Mouse (Mus musculus) gastrocnemius, postnatal 10 days (tissue): ENCODE data around the gene Slc25a21. TPM values are rescaled to one million over a fixed set of nuclear protein-coding genes. Genes with fewer than 3 reads are reported as not detected.
"Not testable (repeated sequence)": the region's sequence is repeated elsewhere in the genome, so short reads cannot be mapped to it uniquely, and the experiment has no call there.

ENCODE experiments used
- DNase-seq: peaks from one replicate; pipeline ENCODE4 v3.0.0; 2021; ENCODE audit warnings: mixed read lengths
- long read RNA-seq, 2 experiments: library from polyadenylated mRNA; stranded (forward); transcript quantifications; one replicate each; pipeline ENCODE4 v2.0.0; 2021
- total RNA-seq, 2 experiments: library from RNA; stranded (reverse); gene quantifications; 2 replicates each; pipeline ENCODE4 v1.2.3; 2021

The Slc25a21 gene
- under 1 TPM; 0.35 to 0.54 TPM for total RNA-seq
- long read RNA-seq, experiment 1: 0 reads
- long read RNA-seq, experiment 2: 0 reads

GRCm38 (mm10) chr12:57197363-57198026 lies at the start of gene Slc25a21:
TSS of gene Slc25a21 (minus strand) at chr12:57197472.
- DNase-seq: no peak

- DNase-seq: no peak
Observed at GRCm38 (mm10) chr12:57243671-57244495, 46.6 kb upstream of the Slc25a21 start.

GRCm38 (mm10) chr12:57233386-57233785 lies 36.1 kb upstream of the Slc25a21 start:
- DNase-seq: no peak

GRCm38 (mm10) chr12:57231085-57231875 lies 34.0 kb upstream of the Slc25a21 start:
- no peak for DNase-seq

- DNase-seq: peak; percentile 85
Observed at GRCm38 (mm10) chr12:57230192-57230706, 33.0 kb upstream of the Slc25a21 start, which contains the start of the genes Prps1l3 and Mipol1. TSS of gene Prps1l3 (plus strand) at chr12:57230412. TSS of gene Mipol1 (plus strand) at chr12:57230427.

GRCm38 (mm10) chr12:57229703-57230102 lies 32.4 kb upstream of the Slc25a21 start:
- no peak for DNase-seq

GRCm38 (mm10) chr12:57227776-57228175 lies 30.5 kb upstream of the Slc25a21 start:
- no peak for DNase-seq

- DNase-seq: no peak
Observed at GRCm38 (mm10) chr12:57226411-57226810, 29.1 kb upstream of the Slc25a21 start.

GRCm38 (mm10) chr12:57212463-57212862 lies 15.2 kb upstream of the Slc25a21 start:
- DNase-seq: not testable (repeated sequence)

GRCm38 (mm10) chr12:57211353-57212311 lies 14.4 kb upstream of the Slc25a21 start:
- DNase-seq: peak; percentile 29

GRCm38 (mm10) chr12:57204276-57204851 lies 7.1 kb upstream of the Slc25a21 start:
- DNase-seq: no peak

GRCm38 (mm10) chr12:57201901-57202300 lies 4.6 kb upstream of the Slc25a21 start:
- DNase-seq: no peak

GRCm38 (mm10) chr12:57199427-57199826 lies 2.2 kb upstream of the Slc25a21 start:
- no peak for DNase-seq

- no peak for DNase-seq
Observed at GRCm38 (mm10) chr12:57198269-57198668, 997 bp upstream of the Slc25a21 start.

- peak; percentile 32 for DNase-seq
Observed at GRCm38 (mm10) chr12:57196608-57197362, 487 bp downstream of the Slc25a21 start.

GRCm38 (mm10) chr12:57196286-57196607 lies 1.0 kb downstream of the Slc25a21 start:
- DNase-seq: no peak

- DNase-seq: no peak
Observed at GRCm38 (mm10) chr12:57194609-57195008, 2.7 kb downstream of the Slc25a21 start.

- DNase-seq: no peak
Observed at GRCm38 (mm10) chr12:57187032-57187431, 10.2 kb downstream of the Slc25a21 start.

GRCm38 (mm10) chr12:57186126-57186525 lies 11.1 kb downstream of the Slc25a21 start:
- DNase-seq: no peak

- DNase-seq: no peak
Observed at GRCm38 (mm10) chr12:57185475-57185874, 11.8 kb downstream of the Slc25a21 start.
